Mouse (Mus musculus) embryonic fibroblast, embryonic 13.5 days (primary cell): ENCODE measurements at regions not wholly inside any gene's neighbourhood (a gene's known extent, or its start where the extent isn't known, plus 50 kb on each side); places are given as distances from the start of the nearest gene placed in this dataset.

Source experiments
- H3K27ac ChIP-seq: 2 replicates; pipeline ENCODE4 v1.5.1; 2012; ENCODE audit warnings: low read length, control low read depth, inconsistent platforms; ENCODE audit not compliant: insufficient read depth
- H3K4me1 ChIP-seq: 2 replicates; pipeline ENCODE4 v1.6.1; 2011; ENCODE audit warnings: low read length; ENCODE audit not compliant: control insufficient read depth, insufficient read depth
- H3K4me3 ChIP-seq: 2 replicates; pipeline ENCODE4 v1.5.1; 2011; ENCODE audit warnings: mild to moderate bottlenecking, control low read depth, low read length; ENCODE audit not compliant: insufficient read depth
- CTCF ChIP-seq: IDR thresholded peaks from 2 replicates; pipeline ENCODE4 v1.5.1; 2011; ENCODE audit warnings: mild to moderate bottlenecking, control low read depth, low read length, moderate library complexity, borderline replicate concordance; ENCODE audit not compliant: insufficient read depth
- POLR2A ChIP-seq: IDR thresholded peaks from 2 replicates; pipeline ENCODE4 v1.6.1; 2011; ENCODE audit warnings: low read depth, mild to moderate bottlenecking, control low read depth, low read length, moderate library complexity

DNA sequence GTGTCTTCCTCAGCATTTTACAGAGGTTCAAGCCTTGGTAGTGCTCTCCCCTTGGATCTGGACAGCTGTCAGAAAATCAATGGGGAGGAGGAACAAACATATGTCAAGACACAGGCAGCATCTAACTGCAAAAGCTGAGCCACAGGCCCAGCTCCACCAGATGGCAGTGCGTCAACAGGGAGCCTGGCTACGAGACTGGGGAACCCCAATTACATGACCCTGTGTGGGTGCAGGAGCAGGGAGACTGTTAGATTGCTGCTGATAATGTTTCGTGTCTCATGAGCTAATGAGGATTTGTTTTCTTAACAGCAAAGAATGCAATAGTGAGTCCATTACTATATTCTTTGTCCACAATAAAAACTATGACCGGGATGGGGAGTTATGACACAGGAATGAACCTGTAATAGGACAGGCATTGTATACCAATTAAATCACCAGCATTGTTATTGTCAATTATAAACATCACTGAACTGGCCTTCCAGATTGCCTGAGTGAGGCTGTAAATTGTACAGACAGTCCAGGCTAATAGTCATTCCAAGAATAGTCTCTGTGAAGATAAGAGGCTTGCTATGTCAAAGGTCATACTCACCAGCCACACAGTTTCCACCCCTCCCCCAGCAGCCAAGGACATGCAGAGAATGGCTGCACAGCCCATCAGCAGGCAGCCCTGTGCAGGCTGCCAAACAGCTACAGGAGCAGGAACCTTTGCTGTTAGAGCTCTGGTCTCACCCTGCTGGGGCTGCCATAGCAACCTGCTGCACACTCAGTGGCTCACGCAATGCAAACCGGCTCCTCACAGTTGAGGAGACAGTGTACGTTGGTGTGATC is 58.8 kb upstream of the Barx2 start:
- no peak overlapping the region for H3K27ac ChIP-seq
- H3K4me3 ChIP-seq = no peak overlapping the region

DNA sequence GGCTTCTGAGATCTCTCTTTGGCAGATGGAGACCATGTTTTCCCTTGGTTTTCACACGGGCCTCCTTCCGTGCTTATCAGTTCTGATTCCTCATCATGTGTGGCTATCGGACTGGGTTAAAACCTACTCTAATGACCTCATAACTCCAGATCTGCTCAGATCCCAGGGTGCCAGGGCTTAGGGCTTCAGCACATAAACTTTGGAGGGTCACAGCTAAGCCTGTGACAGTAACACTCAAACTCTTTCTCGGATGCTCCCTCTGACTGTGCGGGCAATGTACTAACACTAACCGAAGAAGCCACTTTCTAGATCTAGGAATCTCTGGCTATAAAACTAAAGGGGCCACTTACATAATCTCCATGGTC is 59.3 kb upstream of the Barx2 start:
- no peak for TF ChIP-seq CTCF
- no peak for TF ChIP-seq POLR2A

More for the DNA sequence above, 58.8 kb upstream of the Barx2 start:
- no peaks in the 10 kb centered on the region for H3K4me1 ChIP-seq
- TF ChIP-seq POLR2A (no peak), CTCF (peak; percentile 91)

DNA sequence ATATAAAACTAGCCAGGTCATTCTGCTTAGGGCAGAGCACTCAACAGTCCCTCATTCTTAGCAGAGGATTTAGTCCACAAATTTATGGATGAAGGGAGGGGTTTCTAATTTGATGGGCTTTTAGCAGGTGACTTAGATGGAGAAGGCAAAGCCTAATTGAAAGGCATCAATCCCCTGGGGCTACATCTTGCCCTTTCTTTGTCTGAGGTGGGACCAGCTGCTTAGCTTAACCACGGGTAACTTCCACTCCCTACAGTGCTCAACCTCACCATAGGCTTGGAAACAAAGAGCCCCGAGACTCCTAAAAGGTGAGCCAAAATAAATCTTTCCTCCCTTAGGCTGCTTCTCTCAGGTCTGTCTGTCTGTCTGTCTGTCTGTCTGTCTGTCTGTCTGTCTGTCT is 62.9 kb upstream of the Barx2 start:
- Histone ChIP-seq H3K4me3 (no peak overlapping the region), H3K27ac (no peak overlapping the region), H3K4me1 (no peaks in the 10 kb centered on the region)
- TF ChIP-seq POLR2A (no peak), CTCF (no peak)

More for the DNA sequence above, 59.3 kb upstream of the Barx2 start:
- Histone ChIP-seq H3K27ac (no peak overlapping the region), H3K4me3 (no peak overlapping the region), H3K4me1 (no peaks in the 10 kb centered on the region)

DNA sequence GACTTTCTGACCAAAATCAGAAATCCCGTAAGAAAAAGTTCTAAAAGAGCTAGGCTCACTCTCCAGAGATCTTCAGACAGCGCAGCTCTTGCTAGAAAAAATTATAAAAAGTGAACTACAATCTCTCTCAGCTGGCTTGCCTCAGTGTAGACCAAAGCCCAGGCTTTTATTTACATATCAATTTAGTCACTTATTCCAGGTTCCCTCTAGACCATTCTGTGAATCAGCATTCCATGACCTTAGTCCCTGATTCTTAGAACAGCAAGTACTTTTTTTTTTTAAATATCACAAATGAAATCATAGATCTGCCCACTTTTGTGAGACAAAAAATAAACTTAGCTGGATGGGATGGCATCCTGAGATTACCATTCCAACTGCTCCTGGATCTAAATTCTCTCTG is 64.8 kb upstream of the Barx2 start:
- H3K27ac ChIP-seq = no peak overlapping the region
- H3K4me1 ChIP-seq = no peaks in the 10 kb centered on the region
- H3K4me3 ChIP-seq = no peak overlapping the region
- TF ChIP-seq CTCF (no peak), POLR2A (no peak)

DNA sequence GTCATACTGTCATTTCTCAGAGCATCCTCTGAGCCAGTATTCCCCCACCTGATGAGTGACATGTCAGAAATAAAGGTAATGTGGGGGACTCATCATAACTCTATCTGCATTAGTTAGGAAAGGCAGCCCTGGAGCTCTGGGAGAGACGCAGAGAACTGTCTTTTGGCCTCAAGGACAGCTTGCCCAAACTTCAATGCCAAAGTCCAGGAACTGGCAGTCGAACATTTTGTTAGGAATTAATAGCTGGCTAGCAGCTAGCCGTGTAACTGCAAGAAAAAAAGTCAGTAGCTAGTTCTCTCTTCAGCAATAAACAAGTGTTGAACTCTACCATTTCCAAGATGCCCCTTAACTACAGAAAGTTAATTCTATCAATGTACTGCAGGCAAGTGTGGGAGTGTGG is 65.9 kb upstream of the Barx2 start:
- TF ChIP-seq POLR2A = no peak
- no peak for TF ChIP-seq CTCF
- no peaks in the 10 kb centered on the region for H3K4me1 ChIP-seq
- H3K4me3 ChIP-seq = no peak overlapping the region
- H3K27ac ChIP-seq = no peak overlapping the region

DNA sequence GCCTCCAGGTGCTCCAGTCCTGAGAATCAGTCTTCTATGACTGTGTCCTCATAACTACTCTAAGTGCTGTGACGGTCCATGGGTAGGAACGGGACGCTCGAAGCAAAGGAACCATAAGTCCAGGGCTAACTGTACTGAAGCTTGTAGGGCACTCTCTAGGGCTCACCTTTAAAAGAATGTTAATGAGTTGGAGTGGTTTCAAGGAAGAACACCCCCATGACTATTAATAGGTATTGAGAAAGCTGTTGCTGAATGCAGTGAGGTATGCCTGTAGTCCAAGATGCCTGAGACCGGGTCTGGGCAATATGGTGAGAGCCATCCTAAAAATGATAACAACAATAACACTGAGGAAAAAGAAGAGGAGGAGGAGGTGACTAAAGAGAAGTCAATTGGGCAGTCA is 67.2 kb upstream of the Barx2 start:
- H3K4me3 ChIP-seq = no peak overlapping the region

DNA sequence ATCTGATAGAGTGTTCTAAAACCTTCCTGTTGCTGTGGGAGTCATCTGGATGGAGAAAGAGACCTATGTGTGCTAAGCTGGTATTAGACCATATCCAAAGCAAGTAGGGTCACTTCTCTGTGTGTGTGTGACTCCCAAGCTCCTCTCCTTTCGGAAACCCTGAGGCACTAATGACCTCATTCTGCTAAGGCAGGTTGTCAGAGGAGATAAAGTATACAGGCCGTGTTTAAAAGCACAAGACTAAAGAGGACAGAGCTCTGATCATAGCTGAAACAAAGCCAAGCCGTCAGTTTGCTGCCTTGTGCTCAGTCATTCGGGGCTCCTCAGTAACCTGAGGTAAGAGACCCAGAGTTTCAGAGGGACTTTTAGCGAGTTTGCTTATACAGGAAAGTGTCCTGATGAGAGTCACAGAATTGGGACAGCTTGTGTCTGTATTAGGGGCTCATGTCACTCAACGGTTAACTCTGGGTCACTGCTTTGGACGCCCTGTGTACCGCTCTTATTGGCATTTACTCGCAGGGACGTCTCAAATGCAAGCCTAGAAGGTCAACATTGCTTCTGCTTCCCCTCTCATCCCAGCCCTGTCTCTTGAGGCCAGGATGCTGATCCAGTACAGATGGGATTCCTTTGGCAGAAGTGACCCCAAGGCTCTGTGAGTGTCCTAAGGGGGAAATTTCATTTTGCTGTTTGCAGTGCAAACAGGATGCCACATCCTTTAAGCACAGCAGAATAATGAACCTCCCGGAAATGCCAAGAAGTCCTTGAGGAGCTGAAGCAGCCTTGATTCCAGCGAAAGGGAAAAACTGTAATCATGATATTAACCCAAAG is 70.7 kb upstream of the Barx2 start:
- Histone ChIP-seq H3K27ac (no peak overlapping the region), H3K4me3 (no peak overlapping the region), H3K4me1 (no peaks in the 10 kb centered on the region)
- TF ChIP-seq POLR2A = no peak
- no peak for TF ChIP-seq CTCF

More for the DNA sequence above, 67.2 kb upstream of the Barx2 start:
- no peak overlapping the region for H3K27ac ChIP-seq
- H3K4me1 ChIP-seq = no peaks in the 10 kb centered on the region
- TF ChIP-seq CTCF = no peak
- no peak for TF ChIP-seq POLR2A

DNA sequence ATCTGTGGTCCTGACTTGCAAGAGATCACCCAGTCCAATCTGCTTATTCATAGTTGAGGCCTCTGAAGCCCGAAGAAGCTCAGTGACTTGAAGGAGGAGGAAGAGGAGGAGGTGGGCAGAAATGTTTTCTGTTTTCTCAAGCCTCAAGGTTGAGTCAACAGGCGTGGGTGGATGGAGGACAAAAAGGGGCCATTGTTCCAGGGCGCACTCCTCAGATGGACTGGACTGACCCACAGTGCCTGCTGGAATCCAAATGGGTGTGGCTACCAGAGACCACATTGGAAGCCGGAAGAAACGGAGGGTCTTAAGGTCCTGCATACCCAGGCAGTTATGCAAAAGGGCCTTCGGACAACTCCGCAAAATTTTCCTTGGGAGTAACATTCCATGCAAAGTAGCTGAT is 75.6 kb upstream of the Barx2 start:
- no peak overlapping the region for H3K4me3 ChIP-seq
- TF ChIP-seq POLR2A = no peak
- H3K27ac ChIP-seq = no peak overlapping the region
- no peaks in the 10 kb centered on the region for H3K4me1 ChIP-seq

DNA sequence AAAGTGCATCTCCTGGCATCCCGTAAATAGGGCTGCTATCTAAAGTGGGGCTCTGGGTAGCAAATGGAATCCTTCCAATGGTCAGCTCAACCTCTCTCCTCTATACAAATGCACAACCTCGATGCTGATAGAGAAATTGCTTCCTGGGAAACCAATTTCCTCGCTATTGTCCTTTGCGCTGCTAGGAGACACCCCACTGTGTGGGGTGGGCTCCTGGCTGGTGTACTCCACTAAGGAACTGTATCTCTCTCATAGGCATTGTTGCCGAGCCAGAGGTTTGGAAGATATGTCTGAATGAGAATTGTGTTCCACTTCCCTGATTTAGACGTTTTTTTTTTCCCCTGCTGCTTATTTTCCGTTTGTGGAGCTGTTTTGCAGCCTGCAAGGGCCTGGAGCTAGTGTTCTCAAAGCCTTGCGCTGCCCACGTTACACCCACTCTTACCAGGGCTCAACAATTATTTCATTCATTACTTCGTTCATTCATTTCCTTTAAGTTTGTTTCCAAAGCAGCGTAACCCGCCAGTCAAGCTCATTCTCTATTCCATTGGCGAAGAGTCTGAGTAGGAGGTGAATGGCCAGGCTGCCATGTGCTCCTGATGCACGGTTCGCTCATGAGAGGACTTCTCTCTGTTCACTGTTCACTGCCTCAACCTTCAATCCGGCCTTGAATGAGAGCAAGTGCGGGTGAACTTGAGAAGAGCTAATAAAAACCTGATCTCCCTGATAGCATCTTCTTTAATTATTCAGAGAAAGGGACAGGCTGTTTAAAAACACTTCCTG is 76.5 kb upstream of the Barx2 start:
- Histone ChIP-seq H3K27ac (no peak overlapping the region), H3K4me1 (no peaks in the 10 kb centered on the region), H3K4me3 (no peak overlapping the region)
- no peak for TF ChIP-seq CTCF

DNA sequence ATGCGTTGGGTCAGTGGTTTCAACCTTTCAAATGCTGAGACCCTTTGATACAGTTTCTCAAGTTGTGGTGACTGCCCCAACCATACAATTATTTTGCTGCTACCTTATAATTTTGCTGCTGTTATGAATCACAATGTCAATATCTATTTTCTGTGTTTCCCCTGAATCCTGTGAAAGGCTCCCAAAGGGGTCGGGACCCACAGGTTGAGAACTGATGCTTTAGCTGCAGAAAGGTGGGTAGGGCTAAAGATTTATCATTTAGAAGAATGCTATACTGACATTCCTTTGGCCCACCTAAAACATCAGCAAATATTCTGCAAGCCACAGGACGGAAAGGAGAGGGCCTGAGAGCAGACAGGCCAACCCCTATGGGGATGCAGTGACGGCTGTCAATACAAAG is 77.2 kb upstream of the Barx2 start:
- Histone ChIP-seq H3K27ac (no peak overlapping the region), H3K4me3 (no peak overlapping the region), H3K4me1 (no peaks in the 10 kb centered on the region)
- TF ChIP-seq CTCF (no peak), POLR2A (no peak)
